Mouse (Mus musculus) bone marrow macrophage, adult 2 months (primary cell): Measurements from ENCODE around the gene Nccrp1.

ENCODE experiments used
- CTCF ChIP-seq: IDR thresholded peaks from 2 replicates; pipeline ENCODE4 v1.5.1; 2012; ENCODE audit warnings: low read depth, mild to moderate bottlenecking, low read length, moderate library complexity
- POLR2A ChIP-seq: IDR thresholded peaks from 2 replicates; pipeline ENCODE4 v1.6.1; 2012; ENCODE audit warnings: mild to moderate bottlenecking, low read depth, low read length, borderline replicate concordance

GRCm38 (mm10) chr7:28570982-28571682, 24.1 kb upstream of the Nccrp1 start:
- no peak for TF ChIP-seq POLR2A
- TF ChIP-seq CTCF = no peak
